Mouse (Mus musculus): Measurements from ENCODE around the gene Bckdha. TPM values are rescaled to one million over a fixed set of nuclear protein-coding genes. Genes with fewer than 3 reads are reported as not detected.

The Bckdha gene
- polyA plus RNA-seq, 1 experiment from 2014 or later = 54.1 TPM

DNA sequence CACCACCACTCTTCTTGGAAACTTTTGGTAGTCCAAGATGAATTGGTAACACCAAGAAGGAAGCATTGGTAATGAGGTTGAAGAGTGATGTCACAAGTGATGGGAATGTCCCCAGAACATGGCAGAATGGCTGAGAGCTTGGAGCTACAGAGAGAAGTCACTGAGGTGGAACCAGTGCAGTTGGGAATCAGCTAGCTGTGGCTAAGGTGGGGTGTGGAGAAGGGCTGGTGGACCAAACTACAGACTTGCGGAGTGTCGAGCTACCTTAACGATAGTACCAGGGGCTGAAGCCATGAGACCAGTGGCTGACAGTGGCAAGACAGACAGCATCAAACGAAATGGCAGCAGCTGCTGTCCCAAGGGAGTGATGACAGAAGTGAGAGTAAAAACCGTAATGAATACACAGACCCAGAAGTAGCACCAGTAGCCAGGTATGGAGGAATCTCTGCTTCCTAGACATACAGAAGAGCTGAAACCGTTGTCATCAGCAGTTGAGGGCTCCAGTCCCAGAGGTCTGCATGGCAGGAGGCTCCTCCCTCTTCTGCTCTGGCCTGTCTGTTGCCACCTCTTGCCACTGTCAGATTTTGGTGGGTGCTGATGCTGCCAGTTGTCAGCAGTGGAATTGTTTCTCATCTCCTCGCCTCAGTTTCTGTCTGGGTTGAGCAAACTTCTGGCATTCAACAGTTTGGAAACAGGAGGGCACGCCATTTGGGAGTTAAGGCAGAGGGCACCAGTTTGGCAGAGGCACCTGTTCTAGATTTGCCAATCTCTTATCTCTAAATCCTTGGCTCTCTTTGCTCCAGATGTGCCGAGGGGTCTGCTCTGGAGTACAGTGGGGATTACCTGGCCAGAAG lies 73.2 kb downstream of the Bckdha start:
- Histone ChIP-seq H3K4me2 (ENCODE audit: low read depth, low read length) (no peak overlapping the region), H3K4me3 (replicated peaks; ENCODE audit: low read length) (no peak overlapping the region), H3K4me1 (ENCODE audit: control insufficient read depth, insufficient read depth, low read length) (no peaks in the 10 kb centered on the region), H3K9me3 (replicated peaks; ENCODE audit: control insufficient read depth, low read length) (no peaks in the 10 kb centered on the region), H3K9ac (ENCODE audit: low read length) (no peak overlapping the region), H3K27ac (ENCODE audit: low read length) (no peak overlapping the region), H3K27me3 (ENCODE audit: control insufficient read depth, insufficient read depth, low read length) (no peaks in the 10 kb centered on the region), H3K36me3 (ENCODE audit: control insufficient read depth, insufficient read depth, low read length) (no peaks in the 10 kb centered on the region)
- no peak for ATAC-seq (ENCODE audit: insufficient read depth, low FRiP score)
- 75% methylated on average over 9 of the region's 9 CpGs for WGBS

DNA sequence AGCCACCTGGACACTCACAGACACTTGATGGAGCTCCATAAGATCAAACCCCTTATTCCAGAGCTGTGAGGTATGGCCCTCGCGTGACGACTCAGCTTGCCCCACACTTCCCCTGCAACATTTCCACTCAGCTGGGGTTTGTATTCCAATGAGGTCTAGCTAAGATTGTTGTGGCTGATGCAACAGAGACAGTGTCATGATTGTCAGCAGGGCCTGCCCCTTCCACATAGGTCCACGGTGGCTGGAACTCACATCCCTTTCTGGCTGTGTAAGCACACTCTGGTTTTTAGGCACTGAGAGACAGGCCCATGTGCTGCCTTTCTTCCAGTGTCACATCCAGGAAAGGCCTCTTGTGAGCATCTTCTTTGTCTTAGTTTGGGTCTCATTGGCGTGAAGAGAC lies 74.1 kb downstream of the Bckdha start:
- Histone ChIP-seq H3K9ac (ENCODE audit: low read length) (no peak overlapping the region), H3K9me3 (replicated peaks; ENCODE audit: control insufficient read depth, low read length) (no peaks in the 10 kb centered on the region), H3K27me3 (ENCODE audit: control insufficient read depth, insufficient read depth, low read length) (no peaks in the 10 kb centered on the region), H3K4me2 (ENCODE audit: low read depth, low read length) (no peak overlapping the region), H3K4me3 (replicated peaks; ENCODE audit: low read length) (no peak overlapping the region), H3K4me1 (ENCODE audit: control insufficient read depth, insufficient read depth, low read length) (no peaks in the 10 kb centered on the region), H3K36me3 (ENCODE audit: control insufficient read depth, insufficient read depth, low read length) (no peaks in the 10 kb centered on the region), H3K27ac (ENCODE audit: low read length) (no peak overlapping the region)
- 75% methylated on average over 5 of the region's 5 CpGs for WGBS
- ATAC-seq (ENCODE audit: insufficient read depth, low FRiP score) = no peak

GRCm38 (mm10) chr7:25582301-25582810 lies 76.4 kb downstream of the Bckdha start:
- 86% methylated on average over 15 of the region's 15 CpGs for WGBS
- H3K4me3 ChIP-seq (replicated peaks; ENCODE audit: low read length) = no peak overlapping the region
- no peak for ATAC-seq (ENCODE audit: insufficient read depth, low FRiP score)
- no peaks in the 10 kb centered on the region for H3K9me3 ChIP-seq (replicated peaks; ENCODE audit: control insufficient read depth, low read length)
- no peaks in the 10 kb centered on the region for H3K36me3 ChIP-seq (ENCODE audit: control insufficient read depth, insufficient read depth, low read length)
- H3K27ac ChIP-seq (ENCODE audit: low read length) = no peak overlapping the region
- no peaks in the 10 kb centered on the region for H3K27me3 ChIP-seq (ENCODE audit: control insufficient read depth, insufficient read depth, low read length)
- H3K9ac ChIP-seq (ENCODE audit: low read length) = no peak overlapping the region
- no peaks in the 10 kb centered on the region for H3K4me1 ChIP-seq (ENCODE audit: control insufficient read depth, insufficient read depth, low read length)
- H3K4me2 ChIP-seq (ENCODE audit: low read depth, low read length) = no peak overlapping the region

Other genes with a start within 250 kb of the Bckdha start
- gene Cxcl17, start 246.1 kb downstream of the Bckdha start, polyA plus RNA-seq (2015; fragmentation: Nextera tagmentation; extraction: Ambion mirVana) = 0.61 and 0.64 TPM in 2 replicates
- gene Ceacam1, start 181.4 kb downstream of the Bckdha start, polyA plus RNA-seq (2015; fragmentation: Nextera tagmentation; extraction: Ambion mirVana) = 98.3 and 139 TPM in 2 replicates
- gene Ceacam2, start 119.1 kb downstream of the Bckdha start, polyA plus RNA-seq (2015; fragmentation: Nextera tagmentation; extraction: Ambion mirVana) = 0.14 TPM in 1 of 2 replicates, not detected in the other
- gene Erich4, start 43.1 kb downstream of the Bckdha start, polyA plus RNA-seq (2015; fragmentation: Nextera tagmentation; extraction: Ambion mirVana) = 2.9 and 4.2 TPM in 2 replicates
- gene Dmac2, start 39.6 kb downstream of the Bckdha start, polyA plus RNA-seq (2015; fragmentation: Nextera tagmentation; extraction: Ambion mirVana) = 36.4 and 36.8 TPM in 2 replicates
- 12.2 and 13.6 TPM in 2 replicates for gene B3gnt8, start 32.3 kb downstream of the Bckdha start, polyA plus RNA-seq (2015; fragmentation: Nextera tagmentation; extraction: Ambion mirVana)
- 70.0 and 73.0 TPM in 2 replicates for gene Exosc5, start 183 bp upstream of the Bckdha start, polyA plus RNA-seq (2015; fragmentation: Nextera tagmentation; extraction: Ambion mirVana)
- gene Tmem91, start 16.2 kb upstream of the Bckdha start, polyA plus RNA-seq (2015; fragmentation: Nextera tagmentation; extraction: Ambion mirVana) = 3.4 and 3.5 TPM in 2 replicates
- 21.9 and 24.4 TPM in 2 replicates for gene B9d2, start 21.8 kb upstream of the Bckdha start, polyA plus RNA-seq (2015; fragmentation: Nextera tagmentation; extraction: Ambion mirVana)
- gene Tgfb1, start 28.0 kb upstream of the Bckdha start, polyA plus RNA-seq (2015; fragmentation: Nextera tagmentation; extraction: Ambion mirVana) = 1.4 and 2.8 TPM in 2 replicates
- gene Ccdc97, start 60.1 kb upstream of the Bckdha start, polyA plus RNA-seq (2015; fragmentation: Nextera tagmentation; extraction: Ambion mirVana) = 19.6 and 22.5 TPM in 2 replicates
- gene Hnrnpul1, start 95.8 kb upstream of the Bckdha start, polyA plus RNA-seq (2015; fragmentation: Nextera tagmentation; extraction: Ambion mirVana) = 35.4 and 39.6 TPM in 2 replicates
- 80.8 and 85.1 TPM in 2 replicates for gene Axl, start 129.7 kb upstream of the Bckdha start, polyA plus RNA-seq (2015; fragmentation: Nextera tagmentation; extraction: Ambion mirVana)
- gene Cyp2s1, start 157.9 kb upstream of the Bckdha start, polyA plus RNA-seq (2015; fragmentation: Nextera tagmentation; extraction: Ambion mirVana) = 53.1 and 74.9 TPM in 2 replicates
- 0.19 and 0.35 TPM in 2 replicates for gene Cyp2b10, start 238.6 kb upstream of the Bckdha start, polyA plus RNA-seq (2015; fragmentation: Nextera tagmentation; extraction: Ambion mirVana)

Data from stomach, embryonic 16.5 days (tissue).